Mouse (Mus musculus) brain, embryonic 14.5 days (tissue): ENCODE results near the gene Il31ra.

ENCODE experiments used
- CTCF ChIP-seq: fragments of 200-500 bp; IDR thresholded peaks from 2 replicates; pipeline ENCODE4 v1.5.1; 2012; ENCODE audit warnings: inconsistent platforms, mild to moderate bottlenecking, moderate library complexity, borderline replicate concordance; ENCODE audit not compliant: insufficient read depth, insufficient read length; ENCODE audit errors: extremely low read depth
- POLR2A ChIP-seq: fragments of 200-500 bp; IDR thresholded peaks from 2 replicates; pipeline ENCODE4 v1.6.1; 2012; ENCODE audit warnings: mild to moderate bottlenecking, inconsistent platforms, borderline replicate concordance; ENCODE audit not compliant: poor library complexity, insufficient read depth, insufficient read length, severe bottlenecking; ENCODE audit errors: extremely low read depth

- TF ChIP-seq POLR2A, result no peak
- no peak for TF ChIP-seq CTCF
These were observed 88.7 kb downstream of the Il31ra start for GRCm38 (mm10) chr13:112505436-112505835.
